ENCODE assay signal across 8 mouse cellular contexts in the genomic region with DNA sequence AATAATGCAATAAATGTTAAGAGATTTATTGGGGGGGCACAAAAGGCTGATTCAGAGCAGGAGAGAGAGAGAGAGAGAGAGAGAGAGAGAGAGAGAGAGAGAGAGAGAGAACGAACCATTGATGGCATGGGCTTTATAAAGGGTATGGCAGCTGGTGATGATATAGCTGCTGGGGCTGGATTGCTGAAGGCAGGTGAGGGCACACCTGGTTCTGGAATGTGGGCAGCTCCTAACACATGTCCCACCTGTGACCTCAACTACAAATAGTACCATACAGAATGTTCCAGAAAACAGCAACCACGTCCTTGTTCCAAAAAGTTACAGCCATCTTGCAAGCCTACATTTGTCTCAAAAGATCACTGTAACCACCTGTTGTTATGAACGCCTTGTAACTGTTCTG. TPM values are rescaled to one million over a fixed set of nuclear protein-coding genes. Genes with fewer than 3 reads are reported as not detected.
DNase-seq lines count a peak whose midpoint lies in the region; ATAC-seq and TF ChIP-seq lines count a peak whose summit lies in the region.

No protein-coding gene starts in this region.

- WGBS in kidney, postnatal 0 days = 52% methylated on average over 3 of the region's 3 CpGs
- WGBS in embryonic facial prominence, embryonic 12.5 days = 76% methylated on average over 3 of the region's 3 CpGs
- WGBS in hindbrain, postnatal 0 days = 44% methylated on average over 3 of the region's 3 CpGs
- 64% methylated on average over 3 of the region's 3 CpGs for WGBS in midbrain, embryonic 16.5 days

- ATAC-seq in kidney, postnatal 0 days (replicated peaks; ENCODE audit: low FRiP score, low read depth) = no peak
- ATAC-seq in embryonic facial prominence, embryonic 12.5 days (ENCODE audit: insufficient number of reproducible peaks, insufficient read depth, low FRiP score, low TSS enrichment) = no peak
- no peak for ATAC-seq in hindbrain, postnatal 0 days
- ATAC-seq in midbrain, embryonic 16.5 days = no peak

- H3K9ac ChIP-seq in kidney, postnatal 0 days (ENCODE audit: low read depth, low read length) = peak overlapping the region; percentile 87; the same call in 1 of the 2 replicates
- peak overlapping the region; percentile 96; the same call in 1 of the 2 replicates for H3K9ac ChIP-seq in embryonic facial prominence, embryonic 12.5 days
- H3K9ac ChIP-seq in hindbrain, postnatal 0 days (replicated peaks; ENCODE audit: low read length) = peak overlapping the region; percentile 96; the same call in 1 of the 2 replicates
- H3K9ac ChIP-seq in midbrain, embryonic 16.5 days (ENCODE audit: low read depth, low read length) = peak overlapping the region; percentile 99

- no peaks in the 10 kb centered on the region for H3K9me3 ChIP-seq in kidney, postnatal 0 days (replicated peaks; ENCODE audit: low read length)
- H3K9me3 ChIP-seq in embryonic facial prominence, embryonic 12.5 days = no peaks in the 10 kb centered on the region
- H3K9me3 ChIP-seq in hindbrain, postnatal 0 days (ENCODE audit: low read length) = no peaks in the 10 kb centered on the region
- no peaks in the 10 kb centered on the region for H3K9me3 ChIP-seq in midbrain, embryonic 16.5 days (replicated peaks; ENCODE audit: control insufficient read depth, low read length, poor library complexity, severe bottlenecking)

- H3K27me3 ChIP-seq in kidney, postnatal 0 days (ENCODE audit: insufficient read depth, low read length) = no peaks in the 10 kb centered on the region
- no peaks in the 10 kb centered on the region for H3K27me3 ChIP-seq in embryonic facial prominence, embryonic 12.5 days
- no peaks in the 10 kb centered on the region for H3K27me3 ChIP-seq in hindbrain, postnatal 0 days (ENCODE audit: insufficient read depth, low read length)
- no peaks in the 10 kb centered on the region for H3K27me3 ChIP-seq in midbrain, embryonic 16.5 days (ENCODE audit: control insufficient read depth, insufficient read depth, low read depth, low read length)

- H3K4me2 ChIP-seq in kidney, postnatal 0 days (ENCODE audit: low read length) = peak overlapping the region; percentile 67
- H3K4me2 ChIP-seq in embryonic facial prominence, embryonic 12.5 days (replicated peaks) = peak overlapping the region; percentile 72
- peak overlapping the region; percentile 65 for H3K4me2 ChIP-seq in hindbrain, postnatal 0 days (ENCODE audit: low read depth, low read length)
- H3K4me2 ChIP-seq in midbrain, embryonic 16.5 days (ENCODE audit: low read length) = peak overlapping the region; percentile 90

- TF ChIP-seq CTCF in kidney, postnatal 0 days (IDR thresholded peaks at IDR 0.05; ENCODE audit: low read depth) = no peak
- TF ChIP-seq CTCF in hindbrain, postnatal 0 days (IDR thresholded peaks at IDR 0.05; ENCODE audit: low read depth) = no peak

- H3K4me3 ChIP-seq in kidney, postnatal 0 days (replicated peaks; ENCODE audit: low read depth, low read length) = peak overlapping the region; percentile 90
- peak overlapping the region; percentile 92 for H3K4me3 ChIP-seq in embryonic facial prominence, embryonic 12.5 days
- H3K4me3 ChIP-seq in hindbrain, postnatal 0 days (ENCODE audit: low read length) = peak overlapping the region; percentile 65
- peak overlapping the region; percentile 96 for H3K4me3 ChIP-seq in midbrain, embryonic 16.5 days (ENCODE audit: low read depth, low read length)

- peaks cover 13% of the 10 kb centered on the region for H3K4me1 ChIP-seq in kidney, postnatal 0 days (replicated peaks; ENCODE audit: insufficient read depth, low read length)
- peaks cover 24% of the 10 kb centered on the region for H3K4me1 ChIP-seq in embryonic facial prominence, embryonic 12.5 days
- peaks cover 11% of the 10 kb centered on the region; the same call in 1 of the 2 replicates for H3K4me1 ChIP-seq in hindbrain, postnatal 0 days (ENCODE audit: insufficient read depth, low read length)
- H3K4me1 ChIP-seq in midbrain, embryonic 16.5 days (ENCODE audit: control insufficient read depth, insufficient read depth, low read length) = peaks cover 38% of the 10 kb centered on the region

- peak overlapping the region; percentile 97; the same call in 1 of the 2 replicates for H3K27ac ChIP-seq in kidney, postnatal 0 days
- 0 out of 2 replicates have a peak overlapping the region, but pooled peaks have one; percentile 98 for H3K27ac ChIP-seq in embryonic facial prominence, embryonic 12.5 days
- 0 out of 2 replicates have a peak overlapping the region, but pooled peaks have one; percentile 2 for H3K27ac ChIP-seq in hindbrain, postnatal 0 days
- H3K27ac ChIP-seq in midbrain, embryonic 16.5 days (ENCODE audit: low read length) = peak overlapping the region; percentile 99

- no peak for DNase-seq in kidney, postnatal 0 days (ENCODE audit: low spot score)
- no peak for DNase-seq in kidney, postnatal 14 days
- DNase-seq in hindbrain, postnatal 0 days (ENCODE audit: low spot score) = no peak
- DNase-seq in adrenal gland, postnatal 10 days = no peak
- no peak for DNase-seq in c-Kit-positive CD71-positive TER-119-positive erythroid progenitor cells, embryonic 14.5 days (ENCODE audit: low spot score)
- DNase-seq in left cerebral cortex, adult 18-20 months (ENCODE audit: low spot score in 2 of 2) = no peak

- peaks cover 16% of the 10 kb centered on the region for H3K36me3 ChIP-seq in kidney, postnatal 0 days (ENCODE audit: insufficient read depth, low read length)
- H3K36me3 ChIP-seq in embryonic facial prominence, embryonic 12.5 days = peaks cover 43% of the 10 kb centered on the region
- H3K36me3 ChIP-seq in hindbrain, postnatal 0 days (ENCODE audit: insufficient read depth, low read length) = peaks cover 17% of the 10 kb centered on the region
- peaks cover 13% of the 10 kb centered on the region for H3K36me3 ChIP-seq in midbrain, embryonic 16.5 days (ENCODE audit: control insufficient read depth, insufficient read depth, low read length)

RNA-seq across cellular contexts. Expression of gene Zfp553, which starts 1.5 kb away (rescaled TPM):
- polyA plus RNA-seq in kidney, postnatal 0 days (2015; fragmentation: Nextera tagmentation; extraction: Ambion mirVana) = 22.3 and 25.1 TPM in 2 replicates
- 63.2 and 63.3 TPM in 2 replicates for polyA plus RNA-seq in embryonic facial prominence, embryonic 12.5 days (2016; fragmentation: Nextera tagmentation; extraction: Ambion mirVana)
- total RNA-seq in hindbrain, postnatal 0 days (2014; rRNA removed) = 41.0 and 43.3 TPM in 2 replicates
- polyA plus RNA-seq in hindbrain, postnatal 0 days (2015; fragmentation: Nextera tagmentation; extraction: Ambion mirVana) = 31.7 and 33.9 TPM in 2 replicates
- polyA plus RNA-seq in midbrain, embryonic 16.5 days (2015; fragmentation: Nextera tagmentation; extraction: Ambion mirVana) = 48.7 and 54.9 TPM in 2 replicates
- total RNA-seq in adrenal gland, postnatal 10 days (2021) = 10 to 100 TPM in 1 of 2 experiments, 1 to 10 TPM in 1; 9.2 to 13.4 TPM
- total RNA-seq in left cerebral cortex, adult 18-20 months (2021) = 10 to 100 TPM; 21.3 to 22.1 TPM

RNA-seq across cellular contexts. Expression of gene Sept1, which starts 1.6 kb away (rescaled TPM):
- polyA plus RNA-seq in kidney, postnatal 0 days (2015; fragmentation: Nextera tagmentation; extraction: Ambion mirVana) = 16.7 and 20.5 TPM in 2 replicates
- polyA plus RNA-seq in embryonic facial prominence, embryonic 12.5 days (2016; fragmentation: Nextera tagmentation; extraction: Ambion mirVana) = 34.0 and 39.7 TPM in 2 replicates
- total RNA-seq in hindbrain, postnatal 0 days (2014; rRNA removed) = 4.6 and 5.0 TPM in 2 replicates
- 3.8 and 5.2 TPM in 2 replicates for polyA plus RNA-seq in hindbrain, postnatal 0 days (2015; fragmentation: Nextera tagmentation; extraction: Ambion mirVana)
- 14.3 and 15.5 TPM in 2 replicates for polyA plus RNA-seq in midbrain, embryonic 16.5 days (2015; fragmentation: Nextera tagmentation; extraction: Ambion mirVana)
- total RNA-seq in adrenal gland, postnatal 10 days (2021) = 10 to 100 TPM; 17.6 to 17.8 TPM
- total RNA-seq in left cerebral cortex, adult 18-20 months (2021) = 1 to 10 TPM; 4.4 to 4.5 TPM

RNA-seq across cellular contexts. Expression of gene Zfp771, which starts 12.7 kb away (rescaled TPM):
- polyA plus RNA-seq in kidney, postnatal 0 days (2015; fragmentation: Nextera tagmentation; extraction: Ambion mirVana) = 46.2 and 49.3 TPM in 2 replicates
- 82.9 and 89.3 TPM in 2 replicates for polyA plus RNA-seq in embryonic facial prominence, embryonic 12.5 days (2016; fragmentation: Nextera tagmentation; extraction: Ambion mirVana)
- total RNA-seq in hindbrain, postnatal 0 days (2014; rRNA removed) = 101 and 108 TPM in 2 replicates
- 89.0 and 89.2 TPM in 2 replicates for polyA plus RNA-seq in hindbrain, postnatal 0 days (2015; fragmentation: Nextera tagmentation; extraction: Ambion mirVana)
- polyA plus RNA-seq in midbrain, embryonic 16.5 days (2015; fragmentation: Nextera tagmentation; extraction: Ambion mirVana) = 64.5 and 70.4 TPM in 2 replicates
- total RNA-seq in adrenal gland, postnatal 10 days (2021) = 10 to 100 TPM; 23.5 to 31.7 TPM
- total RNA-seq in left cerebral cortex, adult 18-20 months (2021) = 10 to 100 TPM; 55.2 to 57.9 TPM

RNA-seq across cellular contexts. Expression of gene Mylpf, which starts 22.7 kb away (rescaled TPM):
- 2.9 and 4.7 TPM in 2 replicates for polyA plus RNA-seq in kidney, postnatal 0 days (2015; fragmentation: Nextera tagmentation; extraction: Ambion mirVana)
- 65.2 and 79.2 TPM in 2 replicates for polyA plus RNA-seq in embryonic facial prominence, embryonic 12.5 days (2016; fragmentation: Nextera tagmentation; extraction: Ambion mirVana)
- 15.5 TPM in 1 of 2 replicates, not detected in the other for total RNA-seq in hindbrain, postnatal 0 days (2014; rRNA removed)
- 3.0 and 3.1 TPM in 2 replicates for polyA plus RNA-seq in hindbrain, postnatal 0 days (2015; fragmentation: Nextera tagmentation; extraction: Ambion mirVana)
- polyA plus RNA-seq in midbrain, embryonic 16.5 days (2015; fragmentation: Nextera tagmentation; extraction: Ambion mirVana) = 2.8 and 4.8 TPM in 2 replicates
- 1,000 to 10,000 TPM in 1 of 2 experiments, 100 to 1,000 TPM in 1; 678 to 2,339 TPM for total RNA-seq in adrenal gland, postnatal 10 days (2021)
- 1 to 10 TPM; 2.1 to 3.0 TPM for total RNA-seq in left cerebral cortex, adult 18-20 months (2021)

RNA-seq across cellular contexts. Expression of gene Tbc1d10b, which starts 23.1 kb away (rescaled TPM):
- polyA plus RNA-seq in kidney, postnatal 0 days (2015; fragmentation: Nextera tagmentation; extraction: Ambion mirVana) = 14.9 and 16.9 TPM in 2 replicates
- polyA plus RNA-seq in embryonic facial prominence, embryonic 12.5 days (2016; fragmentation: Nextera tagmentation; extraction: Ambion mirVana) = 41.1 and 43.4 TPM in 2 replicates
- total RNA-seq in hindbrain, postnatal 0 days (2014; rRNA removed) = 68.6 and 69.4 TPM in 2 replicates
- 25.4 and 28.1 TPM in 2 replicates for polyA plus RNA-seq in hindbrain, postnatal 0 days (2015; fragmentation: Nextera tagmentation; extraction: Ambion mirVana)
- polyA plus RNA-seq in midbrain, embryonic 16.5 days (2015; fragmentation: Nextera tagmentation; extraction: Ambion mirVana) = 30.7 and 31.2 TPM in 2 replicates
- total RNA-seq in adrenal gland, postnatal 10 days (2021) = 10 to 100 TPM; 39.0 to 40.5 TPM
- 10 to 100 TPM; 90.8 to 94.1 TPM for total RNA-seq in left cerebral cortex, adult 18-20 months (2021)

Comparison
In these comparisons a context has a peak if more than half of its experiments do, and no peak if none do; other contexts are left out.
1. H3K27ac ChIP-seq: peak in every context shown above with its lines; median percentile 99 in midbrain, embryonic 16.5 days; 98 in embryonic facial prominence, embryonic 12.5 days; 97 in kidney, postnatal 0 days; 2 in hindbrain, postnatal 0 days.